Comparison of ENCODE assay signal across 8 mouse cellular contexts in genomic region chr16:16559878-16560531, GRCm38 (mm10). TPM values are rescaled to one million over a fixed set of nuclear protein-coding genes. Genes with fewer than 3 reads are reported as not detected.
DNase-seq lines count a peak whose midpoint lies in the region; ATAC-seq lines count a peak whose summit lies in the region.

No protein-coding gene starts in this region.

- H3K9ac ChIP-seq in intestine, embryonic 15.5 days, result no peak overlapping the region
- H3K9ac ChIP-seq in stomach, embryonic 14.5 days (replicated peaks; ENCODE audit: low read depth, low read length), result no peak overlapping the region

- H3K4me3 ChIP-seq in intestine, embryonic 15.5 days (replicated peaks), result peak overlapping the region; percentile 13
- H3K4me3 ChIP-seq in midbrain, embryonic 10.5 days, result peak overlapping the region; percentile 53
- peak overlapping the region; percentile 15; the same call in 1 of the 2 replicates for H3K4me3 ChIP-seq in stomach, embryonic 14.5 days (ENCODE audit: low read depth, low read length)

- H3K27me3 ChIP-seq in intestine, embryonic 15.5 days (replicated peaks), result no peaks in the 10 kb centered on the region
- H3K27me3 ChIP-seq in midbrain, embryonic 10.5 days (ENCODE audit: low read depth, poor library complexity, severe bottlenecking), result peaks cover 61% of the 10 kb centered on the region
- H3K27me3 ChIP-seq in stomach, embryonic 14.5 days (ENCODE audit: control insufficient read depth, insufficient read depth, low read length), result no peaks in the 10 kb centered on the region

- no peaks in the 10 kb centered on the region for H3K9me3 ChIP-seq in intestine, embryonic 15.5 days
- no peaks in the 10 kb centered on the region for H3K9me3 ChIP-seq in midbrain, embryonic 10.5 days (replicated peaks)
- no peaks in the 10 kb centered on the region for H3K9me3 ChIP-seq in stomach, embryonic 14.5 days (ENCODE audit: control insufficient read depth, low read depth, low read length)

- intact Hi-C loops in gastrocnemius, postnatal 14 days (cut with DNase I; ENCODE audit: low total_unique reads), result no loop called here

- 9% methylated on average over 9 of the region's 9 CpGs for WGBS in intestine, embryonic 15.5 days
- 4% methylated on average over 9 of the region's 9 CpGs for WGBS in midbrain, embryonic 10.5 days
- WGBS in stomach, embryonic 14.5 days, result 10% methylated on average over 9 of the region's 9 CpGs

- H3K4me1 ChIP-seq in intestine, embryonic 15.5 days (replicated peaks), result no peaks in the 10 kb centered on the region
- peaks cover 35% of the 10 kb centered on the region for H3K4me1 ChIP-seq in midbrain, embryonic 10.5 days
- H3K4me1 ChIP-seq in stomach, embryonic 14.5 days (ENCODE audit: control insufficient read depth, insufficient read depth, low read length), result no peaks in the 10 kb centered on the region

- peak overlapping the region; percentile 56; the same call in 1 of the 2 replicates for H3K27ac ChIP-seq in intestine, embryonic 15.5 days
- peak overlapping the region; percentile 90 for H3K27ac ChIP-seq in midbrain, embryonic 10.5 days (replicated peaks)
- H3K27ac ChIP-seq in stomach, embryonic 14.5 days (ENCODE audit: low read length), result peak overlapping the region; percentile 80

- peak overlapping the region; percentile 28 for H3K4me2 ChIP-seq in intestine, embryonic 15.5 days (replicated peaks)
- peak overlapping the region; percentile 25 for H3K4me2 ChIP-seq in stomach, embryonic 14.5 days (replicated peaks; ENCODE audit: low read depth, low read length)

- ATAC-seq in intestine, embryonic 15.5 days, result peak; percentile 98
- peak; percentile 98 for ATAC-seq in stomach, embryonic 14.5 days (ENCODE audit: insufficient number of reproducible peaks, insufficient read depth, low FRiP score, low read depth)

- no peaks in the 10 kb centered on the region for H3K36me3 ChIP-seq in intestine, embryonic 15.5 days
- H3K36me3 ChIP-seq in midbrain, embryonic 10.5 days, result no peaks in the 10 kb centered on the region
- H3K36me3 ChIP-seq in stomach, embryonic 14.5 days (ENCODE audit: control insufficient read depth, insufficient read depth, low read length), result no peaks in the 10 kb centered on the region

- peak; percentile 58 to 81 for DNase-seq in adrenal gland, adult (ENCODE audit: inconsistent age in 2 of 2, low spot score in 1 of 2)
- DNase-seq in cerebellum, postnatal 4 days (ENCODE audit: low spot score in 2 of 2), result peak; percentile 54 to 76
- DNase-seq in gastrocnemius, postnatal 14 days, result peak; percentile 42
- DNase-seq in left cerebral cortex, adult 8-10 months (ENCODE audit: low spot score in 2 of 2), result peak; percentile 67 to 90
- peak; percentile 92 for DNase-seq in midbrain, embryonic 10.5 days (ENCODE audit: low spot score)
- DNase-seq in thymus, postnatal 4 days, result no peak

RNA-seq across cellular contexts. Expression of gene Fgd4, which starts 40.3 kb away (rescaled TPM):
- total RNA-seq in gastrocnemius, postnatal 14 days (2021), result 10 to 100 TPM; 11.6 to 12.8 TPM
- polyA plus RNA-seq in intestine, embryonic 15.5 days (2015; fragmentation: Nextera tagmentation; extraction: Ambion mirVana), result 14.2 and 15.0 TPM in 2 replicates
- 10 to 100 TPM; 27.5 to 33.1 (median 28.9) TPM for total RNA-seq in left cerebral cortex, adult 8-10 months (2022)
- polyA plus RNA-seq in midbrain, embryonic 10.5 days (2016; fragmentation: Nextera tagmentation; extraction: Ambion mirVana), result 16.7 and 19.8 TPM in 2 replicates
- polyA plus RNA-seq in stomach, embryonic 14.5 days (2014; fragmentation: Nextera tagmentation; extraction: Ambion mirVana), result 15.9 and 16.1 TPM in 2 replicates
